Mouse (Mus musculus): Measurements from ENCODE around the gene Mul1. TPM values are rescaled to one million over a fixed set of nuclear protein-coding genes. Genes with fewer than 3 reads are reported as not detected.

Mul1 gene
- 2.7 TPM for polyA plus RNA-seq (2014; fragmentation: Illumina TruSeq; extraction: RNeasy Lipid Tissue Mini Kit (QIAGEN cat#74804))

GRCm38 (mm10) chr4:138434347-138435316 is at the start of gene Mul1:
Gene Mul1 (plus strand): TSS chr4:138434671.

GRCm38 (mm10) chr4:138395971-138396645 is 38.4 kb upstream of the Mul1 start, which contains the start of gene Fam43b:
Gene Fam43b (minus strand): TSS chr4:138396528.

GRCm38 (mm10) chr4:138453753-138454570 is 19.5 kb downstream of the Mul1 start, which contains the start of gene Camk2n1:
Gene Camk2n1 (plus strand): TSS chr4:138454314.

Other genes starting within 250 kb of the Mul1 start
- 187 TPM for gene Hp1bp3, start 218.4 kb upstream of the Mul1 start, polyA plus RNA-seq (2014; fragmentation: Illumina TruSeq; extraction: RNeasy Lipid Tissue Mini Kit (QIAGEN cat#74804))
- 0.31 TPM for gene Sh2d5, start 184.3 kb upstream of the Mul1 start, polyA plus RNA-seq (2014; fragmentation: Illumina TruSeq; extraction: RNeasy Lipid Tissue Mini Kit (QIAGEN cat#74804))
- not detected for gene Kif17, start 184.2 kb upstream of the Mul1 start, polyA plus RNA-seq (2014; fragmentation: Illumina TruSeq; extraction: RNeasy Lipid Tissue Mini Kit (QIAGEN cat#74804))
- 23.1 TPM for gene Ddost, start 129.9 kb upstream of the Mul1 start, polyA plus RNA-seq (2014; fragmentation: Illumina TruSeq; extraction: RNeasy Lipid Tissue Mini Kit (QIAGEN cat#74804))
- 52.8 TPM for gene Pink1, start 108.4 kb upstream of the Mul1 start, polyA plus RNA-seq (2014; fragmentation: Illumina TruSeq; extraction: RNeasy Lipid Tissue Mini Kit (QIAGEN cat#74804))
- gene Cda, start 66.7 kb upstream of the Mul1 start, polyA plus RNA-seq (2014; fragmentation: Illumina TruSeq; extraction: RNeasy Lipid Tissue Mini Kit (QIAGEN cat#74804)) = not detected
- gene Fam43b, start 38.1 kb upstream of the Mul1 start, polyA plus RNA-seq (2014; fragmentation: Illumina TruSeq; extraction: RNeasy Lipid Tissue Mini Kit (QIAGEN cat#74804)) = not detected
- gene Camk2n1, start 19.6 kb downstream of the Mul1 start, polyA plus RNA-seq (2014; fragmentation: Illumina TruSeq; extraction: RNeasy Lipid Tissue Mini Kit (QIAGEN cat#74804)) = 45.8 TPM
- 0.91 TPM for gene Vwa5b1, start 201.2 kb downstream of the Mul1 start, polyA plus RNA-seq (2014; fragmentation: Illumina TruSeq; extraction: RNeasy Lipid Tissue Mini Kit (QIAGEN cat#74804))

Data from ovary, adult 10 weeks (tissue).